Mouse (Mus musculus) thymus, postnatal 4 days (tissue): Measurements from ENCODE around the gene Rbfox3.

Experiments used
- DNase-seq: peaks from one replicate; pipeline ENCODE4 v3.0.0; 2021

The Rbfox3 gene

GRCm38 (mm10) chr11:118493458-118493857, 417.9 kb downstream of the Rbfox3 start:
- DNase-seq: no peak

- no peak for DNase-seq
Observed at GRCm38 (mm10) chr11:118491230-118491629, 420.2 kb downstream of the Rbfox3 start.

GRCm38 (mm10) chr11:118490566-118491218, 420.7 kb downstream of the Rbfox3 start:
- DNase-seq: peak; percentile 97

- DNase-seq: no peak
Observed at GRCm38 (mm10) chr11:118488907-118489270, 422.5 kb downstream of the Rbfox3 start.

- no peak for DNase-seq
Observed at GRCm38 (mm10) chr11:118488191-118488906, 423.0 kb downstream of the Rbfox3 start.

- no peak for DNase-seq
Observed at GRCm38 (mm10) chr11:118486881-118487772, 424.3 kb downstream of the Rbfox3 start.

GRCm38 (mm10) chr11:118486281-118486680, 425.1 kb downstream of the Rbfox3 start:
- DNase-seq: no peak

- DNase-seq: no peak
Observed at GRCm38 (mm10) chr11:118485780-118486179, 425.6 kb downstream of the Rbfox3 start.

- no peak for DNase-seq
Observed at GRCm38 (mm10) chr11:118485338-118485737, 426.1 kb downstream of the Rbfox3 start.

GRCm38 (mm10) chr11:118484169-118484568, 427.2 kb downstream of the Rbfox3 start:
- no peak for DNase-seq

- no peak for DNase-seq
Observed at GRCm38 (mm10) chr11:118481751-118482150, 429.6 kb downstream of the Rbfox3 start.

GRCm38 (mm10) chr11:118481231-118481630, 430.2 kb downstream of the Rbfox3 start:
- no peak for DNase-seq

- no peak for DNase-seq
Observed at GRCm38 (mm10) chr11:118479776-118480175, 431.6 kb downstream of the Rbfox3 start.

- peak; percentile 94 for DNase-seq
Observed at GRCm38 (mm10) chr11:118476396-118477373, 434.7 kb downstream of the Rbfox3 start, which contains the start of gene Engase. TSS of gene Engase (plus strand) at chr11:118476829.

GRCm38 (mm10) chr11:118475496-118476083, 435.8 kb downstream of the Rbfox3 start:
- no peak for DNase-seq

- no peak for DNase-seq
Observed at GRCm38 (mm10) chr11:118473842-118474500, 437.4 kb downstream of the Rbfox3 start.

GRCm38 (mm10) chr11:118473161-118473560, 438.2 kb downstream of the Rbfox3 start:
- DNase-seq: no peak

GRCm38 (mm10) chr11:118471676-118472075, 439.7 kb downstream of the Rbfox3 start:
- DNase-seq: peak; percentile 52

- peak; percentile 74 for DNase-seq
Observed at GRCm38 (mm10) chr11:118470234-118470966, 441.0 kb downstream of the Rbfox3 start.

- DNase-seq: peak; percentile 31
Observed at GRCm38 (mm10) chr11:118469509-118470160, 441.8 kb downstream of the Rbfox3 start.
